Mouse (Mus musculus) midbrain, embryonic 13.5 days (tissue): ENCODE results near the gene Pomgnt2. TPM values are rescaled to one million over a fixed set of nuclear protein-coding genes. Genes with fewer than 3 reads are reported as not detected.

Experiments
- ATAC-seq: fragments of 200-750 bp; cut with Nextera tagmentation; 2 replicates; pipeline ENCODE4 v1.8.0; 2017; ENCODE audit warnings: mild to moderate bottlenecking, moderate TSS enrichment, moderate library complexity
- H3K27ac ChIP-seq: fragments of 300-500 bp; sonication (generic); 2 replicates; pipeline ENCODE4 v1.5.1; 2015; ENCODE audit warnings: inconsistent platforms, mild to moderate bottlenecking, moderate library complexity
- H3K27me3 ChIP-seq: fragments of 300-500 bp; sonication (generic); 2 replicates; pipeline ENCODE4 v1.6.1; 2015; ENCODE audit warnings: mild to moderate bottlenecking, inconsistent platforms
- H3K36me3 ChIP-seq: fragments of 300-500 bp; sonication (generic); 2 replicates; pipeline ENCODE4 v1.6.1; 2015; ENCODE audit warnings: mild to moderate bottlenecking, inconsistent platforms
- H3K4me1 ChIP-seq: fragments of 300-500 bp; sonication (generic); replicated peaks from 2 replicates; pipeline ENCODE4 v1.6.1; 2015; ENCODE audit warnings: inconsistent platforms
- H3K4me2 ChIP-seq: fragments of 300-500 bp; sonication (generic); replicated peaks from 2 replicates; pipeline ENCODE4 v1.6.1; 2015; ENCODE audit warnings: moderate library complexity, mild to moderate bottlenecking, inconsistent platforms
- H3K4me3 ChIP-seq: fragments of 300-500 bp; sonication (generic); replicated peaks from 2 replicates; pipeline ENCODE4 v1.5.1; 2015; ENCODE audit warnings: mild to moderate bottlenecking, inconsistent platforms
- H3K9ac ChIP-seq: fragments of 300-500 bp; sonication (generic); replicated peaks from 2 replicates; pipeline ENCODE4 v1.6.1; 2015; ENCODE audit warnings: mild to moderate bottlenecking, inconsistent platforms
- H3K9me3 ChIP-seq: fragments of 300-500 bp; sonication (generic); 2 replicates; pipeline ENCODE4 v1.6.1; 2016; ENCODE audit warnings: mild to moderate bottlenecking, inconsistent platforms
- WGBS: fragments of 180-500 bp; shearing (Covaris S2); methylation state at CpG from one replicate; pipeline ENCODE4 v1.1.7; 2015; 5-methylcytosine and 5-hydroxymethylcytosine counted together
- polyA plus RNA-seq: library from polyadenylated mRNA; unstranded; fragments of >200 nt; fragmentation: Nextera tagmentation; extraction: Ambion mirVana; gene quantifications from 2 replicates; pipeline ENCODE4 v1.2.1, GENCODE M21; 2015

Gene Pomgnt2
- polyA plus RNA-seq, 1 experiment from 2014 or later: 23.2 TPM

- no peak overlapping the region for H3K27ac ChIP-seq
- no peak for ATAC-seq
- peaks cover 11% of the 10 kb centered on the region for H3K4me1 ChIP-seq
- no peak overlapping the region for H3K4me3 ChIP-seq
- no peaks in the 10 kb centered on the region for H3K36me3 ChIP-seq
- H3K9ac ChIP-seq: peak overlapping the region; percentile 39; the same call in 1 of the 2 replicates
- no peak overlapping the region for H3K4me2 ChIP-seq
- WGBS: 93% methylated on average over 6 of the region's 6 CpGs
- H3K27me3 ChIP-seq: no peaks in the 10 kb centered on the region
- no peaks in the 10 kb centered on the region for H3K9me3 ChIP-seq
Observed at GRCm38 (mm10) chr9:121952596-121952995, 44.3 kb downstream of the Pomgnt2 start.

GRCm38 (mm10) chr9:121951114-121951423 is 45.8 kb downstream of the Pomgnt2 start:
- peak overlapping the region; percentile 15; the same call in 1 of the 2 replicates for H3K27ac ChIP-seq
- peak overlapping the region; percentile 54; the same call in 1 of the 2 replicates for H3K9ac ChIP-seq
- no peaks in the 10 kb centered on the region for H3K36me3 ChIP-seq
- no peaks in the 10 kb centered on the region for H3K9me3 ChIP-seq
- H3K27me3 ChIP-seq: no peaks in the 10 kb centered on the region
- H3K4me2 ChIP-seq: peak overlapping the region; percentile 45
- H3K4me3 ChIP-seq: peak overlapping the region; percentile 15; the same call in 1 of the 2 replicates
- no peak; the same call in none of the 2 replicates for ATAC-seq
- peaks cover 11% of the 10 kb centered on the region for H3K4me1 ChIP-seq
- 42% methylated on average over 4 of the region's 4 CpGs for WGBS

GRCm38 (mm10) chr9:121950418-121951113 is 46.3 kb downstream of the Pomgnt2 start, which contains the start of gene Fam198a:
TSS of gene Fam198a (plus strand) at chr9:121950988.
- peak within 1 kb of the TSS; percentile 54; the same call in 1 of the 2 replicates for H3K9ac ChIP-seq
- 13% methylated on average over 14 of the region's 14 CpGs for WGBS
- H3K4me3 ChIP-seq: peak within 1 kb of the TSS; percentile 15; the same call in 1 of the 2 replicates

GRCm38 (mm10) chr9:121948431-121948830 is 48.5 kb downstream of the Pomgnt2 start:
- peaks cover 11% of the 10 kb centered on the region for H3K4me1 ChIP-seq
- H3K27me3 ChIP-seq: no peaks in the 10 kb centered on the region
- H3K9ac ChIP-seq: no peak overlapping the region
- H3K9me3 ChIP-seq: no peaks in the 10 kb centered on the region
- ATAC-seq: no peak
- no peak overlapping the region for H3K27ac ChIP-seq
- H3K36me3 ChIP-seq: no peaks in the 10 kb centered on the region
- H3K4me3 ChIP-seq: no peak overlapping the region
- H3K4me2 ChIP-seq: no peak overlapping the region
- 83% methylated on average over 4 of the region's 4 CpGs for WGBS

More at GRCm38 (mm10) chr9:121950418-121951113, 46.3 kb downstream of the Pomgnt2 start, which contains the start of gene Fam198a:
- Histone ChIP-seq H3K27me3 (no peaks in the 10 kb centered on the region), H3K4me2 (peak within 1 kb of the TSS; percentile 45), H3K36me3 (no peaks in the 10 kb centered on the region), H3K4me1 (peaks cover 11% of the 10 kb centered on the region), H3K9me3 (no peaks in the 10 kb centered on the region), H3K27ac (peak within 1 kb of the TSS; percentile 58; the same call in 1 of the 2 replicates)
- ATAC-seq: peak; percentile 91

GRCm38 (mm10) chr9:121947784-121948183 is 49.1 kb downstream of the Pomgnt2 start:
- 9% methylated on average over 4 of the region's 4 CpGs for WGBS
- no peaks in the 10 kb centered on the region for H3K36me3 ChIP-seq
- H3K4me2 ChIP-seq: no peak overlapping the region
- no peaks in the 10 kb centered on the region for H3K9me3 ChIP-seq
- H3K27me3 ChIP-seq: no peaks in the 10 kb centered on the region
- ATAC-seq: peak; percentile 41; the same call in 1 of the 2 replicates
- H3K4me3 ChIP-seq: no peak overlapping the region
- H3K9ac ChIP-seq: no peak overlapping the region
- peaks cover 11% of the 10 kb centered on the region for H3K4me1 ChIP-seq
- no peak overlapping the region for H3K27ac ChIP-seq

- 86% methylated on average over 3 of the region's 3 CpGs for WGBS
- no peak for ATAC-seq
Observed at GRCm38 (mm10) chr9:121943628-121944027, 53.3 kb downstream of the Pomgnt2 start.

GRCm38 (mm10) chr9:121943005-121943404 is 53.9 kb downstream of the Pomgnt2 start:
- 88% methylated on average over 3 of the region's 3 CpGs for WGBS

More at GRCm38 (mm10) chr9:121943628-121944027, 53.3 kb downstream of the Pomgnt2 start:
- Histone ChIP-seq H3K27me3 (no peaks in the 10 kb centered on the region), H3K4me3 (no peak overlapping the region), H3K9me3 (no peaks in the 10 kb centered on the region), H3K4me1 (0 out of 2 replicates have a peak, but pooled peaks cover under 1% of the 10 kb centered on the region), H3K36me3 (no peaks in the 10 kb centered on the region), H3K4me2 (no peak overlapping the region), H3K27ac (no peak overlapping the region), H3K9ac (no peak overlapping the region)

GRCm38 (mm10) chr9:121937944-121938355 is 59.0 kb downstream of the Pomgnt2 start:
- H3K4me2 ChIP-seq: peak overlapping the region; percentile 55
- H3K36me3 ChIP-seq: no peaks in the 10 kb centered on the region
- 56% methylated on average over 21 of the region's 21 CpGs for WGBS
- peak; percentile 77 for ATAC-seq
- H3K4me3 ChIP-seq: peak overlapping the region; percentile 43
- 0 out of 2 replicates have a peak, but pooled peaks cover 2% of the 10 kb centered on the region for H3K4me1 ChIP-seq
- H3K9ac ChIP-seq: peak overlapping the region; percentile 58
- H3K9me3 ChIP-seq: no peaks in the 10 kb centered on the region
- H3K27ac ChIP-seq: peak overlapping the region; percentile 4
- H3K27me3 ChIP-seq: peaks cover 5% of the 10 kb centered on the region; the same call in 1 of the 2 replicates

More at GRCm38 (mm10) chr9:121943005-121943404, 53.9 kb downstream of the Pomgnt2 start:
- H3K9me3 ChIP-seq: no peaks in the 10 kb centered on the region
- no peak overlapping the region for H3K4me2 ChIP-seq
- no peak overlapping the region for H3K9ac ChIP-seq
- no peaks in the 10 kb centered on the region for H3K36me3 ChIP-seq
- H3K4me1 ChIP-seq: 0 out of 2 replicates have a peak, but pooled peaks cover 2% of the 10 kb centered on the region
- no peak overlapping the region for H3K4me3 ChIP-seq
- no peak for ATAC-seq
- no peak overlapping the region for H3K27ac ChIP-seq
- no peaks in the 10 kb centered on the region for H3K27me3 ChIP-seq

GRCm38 (mm10) chr9:121937451-121937864 is 59.5 kb downstream of the Pomgnt2 start:
- peak overlapping the region; percentile 58 for H3K9ac ChIP-seq
- peak overlapping the region; percentile 55 for H3K4me2 ChIP-seq
- 0 out of 2 replicates have a peak, but pooled peaks cover 2% of the 10 kb centered on the region for H3K4me1 ChIP-seq
- H3K27ac ChIP-seq: peak overlapping the region; percentile 4
- H3K4me3 ChIP-seq: peak overlapping the region; percentile 43
- WGBS: 55% methylated on average over 6 of the region's 6 CpGs
- peaks cover 5% of the 10 kb centered on the region; the same call in 1 of the 2 replicates for H3K27me3 ChIP-seq
- no peaks in the 10 kb centered on the region for H3K9me3 ChIP-seq
- ATAC-seq: peak; percentile 63
- H3K36me3 ChIP-seq: no peaks in the 10 kb centered on the region

GRCm38 (mm10) chr9:121936952-121937351 is 60.0 kb downstream of the Pomgnt2 start:
- peaks cover 5% of the 10 kb centered on the region; the same call in 1 of the 2 replicates for H3K27me3 ChIP-seq
- 60% methylated on average over 1 of the region's 1 CpGs for WGBS
- H3K4me2 ChIP-seq: peak overlapping the region; percentile 55
- peak; percentile 83 for ATAC-seq
- no peak overlapping the region for H3K9ac ChIP-seq
- H3K9me3 ChIP-seq: no peaks in the 10 kb centered on the region
- H3K36me3 ChIP-seq: no peaks in the 10 kb centered on the region
- no peak overlapping the region; the same call in 1 of the 2 replicates for H3K27ac ChIP-seq
- H3K4me1 ChIP-seq: 0 out of 2 replicates have a peak, but pooled peaks cover 2% of the 10 kb centered on the region
- H3K4me3 ChIP-seq: peak overlapping the region; percentile 43

GRCm38 (mm10) chr9:121934856-121935255 is 62.1 kb downstream of the Pomgnt2 start:
- Histone ChIP-seq H3K36me3 (no peaks in the 10 kb centered on the region), H3K27ac (no peak overlapping the region), H3K27me3 (peaks cover 5% of the 10 kb centered on the region; the same call in 1 of the 2 replicates), H3K4me2 (no peak overlapping the region), H3K4me3 (no peak overlapping the region), H3K4me1 (0 out of 2 replicates have a peak, but pooled peaks cover 2% of the 10 kb centered on the region), H3K9me3 (no peaks in the 10 kb centered on the region), H3K9ac (no peak overlapping the region)
- no peak for ATAC-seq
- WGBS: 88% methylated on average over 4 of the region's 4 CpGs
